Mouse (Mus musculus): Measurements from ENCODE around the gene Ttc21a.

GRCm38 (mm10) chr9:119926497-119926896 is 10.9 kb upstream of the Ttc21a start:
- TF ChIP-seq CTCF (IDR thresholded peaks at IDR 0.05; ENCODE audit: low read depth): no peak
- TF ChIP-seq EP300 (optimal IDR thresholded peaks at IDR 0.05): no peak

All from stomach, postnatal 0 days (tissue).